Mouse (Mus musculus): ENCODE results near the gene Neurog1.

Neurog1 gene

DNA sequence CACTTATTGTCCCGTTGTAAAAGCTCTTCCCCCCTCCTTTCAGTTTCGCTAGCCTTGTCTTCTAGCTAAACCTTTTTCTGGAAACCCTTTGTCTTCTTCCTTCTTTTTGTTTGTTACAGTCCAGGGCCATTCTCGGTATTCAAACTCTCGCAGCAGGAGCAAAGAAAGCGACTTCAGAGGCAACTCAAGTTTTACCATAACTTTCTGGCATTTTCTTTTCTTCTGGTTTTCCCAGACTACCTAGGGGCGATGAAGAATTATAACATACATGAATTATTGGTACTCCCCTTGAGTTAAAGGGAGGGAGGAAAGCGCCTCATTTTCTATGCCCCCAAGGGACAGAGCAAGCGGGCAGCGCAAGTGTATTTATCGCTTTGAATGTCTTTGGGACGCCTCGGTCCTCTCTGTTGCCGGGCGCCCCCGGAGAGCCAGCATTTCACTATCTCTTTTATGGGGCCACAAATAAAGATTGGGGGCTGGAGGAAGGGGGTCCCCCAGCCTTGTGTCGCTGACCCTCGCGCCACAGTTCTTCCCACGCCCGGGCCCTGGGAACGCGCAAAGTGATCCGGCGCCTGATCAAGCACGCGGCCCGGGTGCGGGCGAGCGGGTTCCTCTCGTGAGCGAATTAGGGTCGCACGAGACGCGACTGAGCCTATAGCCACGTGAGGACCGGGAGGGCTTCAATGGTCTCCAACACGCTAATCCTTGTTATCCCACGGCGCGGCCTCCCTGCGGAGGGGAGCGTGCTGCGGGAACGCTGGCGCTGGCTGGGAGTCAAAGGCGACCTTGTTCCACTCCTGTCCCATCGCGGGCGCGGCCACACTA, 6.4 kb upstream of the Neurog1 start:
- no peak for DNase-seq (ENCODE audit: low read depth, low spot score)

DNA sequence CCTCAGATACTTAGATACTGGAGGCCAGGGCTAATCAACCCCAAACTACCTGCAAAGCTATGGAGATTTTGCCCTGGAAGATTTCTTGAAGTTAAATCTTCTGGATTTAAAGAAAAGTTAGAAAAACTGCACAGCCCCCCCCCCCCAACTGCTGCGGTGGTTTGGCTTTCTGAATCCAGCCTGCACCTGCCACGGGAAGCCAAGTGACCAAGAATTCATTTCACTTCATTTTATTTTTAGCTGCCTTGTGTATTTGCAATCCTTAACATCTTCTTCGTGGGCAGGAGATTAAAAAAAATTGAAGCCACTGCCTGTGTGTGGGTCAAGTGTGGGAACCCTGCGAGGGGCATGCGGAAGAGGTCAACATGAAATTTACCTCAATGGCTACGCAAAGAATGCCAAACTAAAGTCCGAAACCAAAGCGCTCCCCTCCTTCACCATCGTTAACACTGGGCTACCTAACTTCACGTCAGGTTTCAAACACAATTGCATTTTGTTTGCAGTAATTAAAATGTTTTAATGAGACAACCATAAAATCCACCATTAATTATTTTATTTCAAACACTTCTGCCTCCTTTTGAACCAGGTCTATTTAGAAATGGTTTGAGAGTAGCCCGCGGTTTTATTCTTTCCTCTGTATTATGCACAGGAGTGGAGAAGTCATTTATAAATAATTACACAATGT, 5.6 kb upstream of the Neurog1 start:
- DNase-seq (ENCODE audit: low read depth, low spot score) = no peak

DNA sequence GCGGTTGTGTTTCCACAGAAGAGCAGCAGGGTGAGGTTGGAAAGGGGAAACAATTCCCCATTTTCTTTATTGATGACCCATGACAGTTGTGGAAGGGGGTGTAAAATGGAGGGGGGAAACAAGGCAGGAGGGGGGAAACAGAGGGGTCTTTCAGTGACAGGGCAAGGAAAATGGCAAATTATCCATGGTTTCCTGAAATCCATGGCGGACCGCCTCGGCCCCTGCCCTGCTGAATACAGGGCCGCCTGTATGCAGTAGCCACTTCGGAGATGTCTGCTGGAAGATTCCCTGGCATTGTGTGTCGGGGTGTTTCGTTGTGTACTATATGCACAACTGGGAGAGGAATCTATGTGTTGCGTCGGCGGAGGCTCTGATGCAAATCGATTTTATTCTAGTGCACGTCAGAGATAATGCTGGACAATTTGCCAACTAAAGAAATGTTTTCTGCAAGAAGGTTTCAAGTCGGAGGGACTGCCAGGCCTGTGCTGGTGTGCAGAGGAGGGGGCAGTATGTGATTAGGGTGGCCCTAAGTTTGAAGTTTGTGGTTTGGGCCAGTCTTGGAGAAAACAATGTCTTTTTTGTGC, 4.8 kb upstream of the Neurog1 start:
- no peak for DNase-seq (ENCODE audit: low read depth, low spot score)

DNA sequence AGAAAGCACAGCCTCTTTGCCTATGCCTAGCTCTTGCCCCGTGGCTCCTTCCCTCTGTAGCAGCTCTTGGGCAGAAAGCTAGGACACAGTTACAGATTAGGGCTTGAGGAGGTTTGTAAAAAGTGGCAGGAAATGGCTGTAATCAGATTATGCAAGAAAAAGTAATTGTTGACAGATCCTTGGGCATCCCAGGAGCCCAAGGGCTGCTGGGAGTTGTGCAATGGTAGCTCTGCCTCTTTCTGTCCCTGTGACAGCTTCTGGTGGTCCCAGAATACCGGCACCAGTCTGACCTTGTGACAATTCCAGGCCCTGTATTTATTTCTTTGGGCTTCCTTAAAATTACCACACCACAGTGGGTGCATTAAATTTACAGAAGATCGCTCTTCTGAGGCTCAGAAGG, 1.4 kb upstream of the Neurog1 start:
- DNase-seq (ENCODE audit: low read depth, low spot score) = no peak

DNA sequence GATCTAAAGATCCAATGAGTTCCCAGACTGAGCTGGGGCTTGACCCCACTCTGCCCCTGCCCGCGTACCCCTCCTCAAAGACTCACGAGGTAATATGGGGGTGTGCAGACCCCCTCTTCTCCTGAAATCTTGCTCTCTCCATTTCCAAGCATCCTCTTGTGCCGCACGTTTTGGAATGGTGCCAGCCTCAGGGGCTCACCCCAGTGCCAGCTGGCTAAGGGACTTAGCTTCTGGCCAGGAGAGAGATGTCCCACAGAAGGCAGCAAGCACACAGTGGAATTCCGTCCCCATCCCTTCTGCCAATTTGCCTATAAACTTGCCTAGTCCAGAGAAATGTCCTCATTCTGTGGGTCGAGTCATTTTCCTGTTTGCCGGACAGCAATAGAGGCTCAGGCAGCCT, 820 bp upstream of the Neurog1 start:
- DNase-seq (ENCODE audit: low read depth, low spot score) = no peak

DNA sequence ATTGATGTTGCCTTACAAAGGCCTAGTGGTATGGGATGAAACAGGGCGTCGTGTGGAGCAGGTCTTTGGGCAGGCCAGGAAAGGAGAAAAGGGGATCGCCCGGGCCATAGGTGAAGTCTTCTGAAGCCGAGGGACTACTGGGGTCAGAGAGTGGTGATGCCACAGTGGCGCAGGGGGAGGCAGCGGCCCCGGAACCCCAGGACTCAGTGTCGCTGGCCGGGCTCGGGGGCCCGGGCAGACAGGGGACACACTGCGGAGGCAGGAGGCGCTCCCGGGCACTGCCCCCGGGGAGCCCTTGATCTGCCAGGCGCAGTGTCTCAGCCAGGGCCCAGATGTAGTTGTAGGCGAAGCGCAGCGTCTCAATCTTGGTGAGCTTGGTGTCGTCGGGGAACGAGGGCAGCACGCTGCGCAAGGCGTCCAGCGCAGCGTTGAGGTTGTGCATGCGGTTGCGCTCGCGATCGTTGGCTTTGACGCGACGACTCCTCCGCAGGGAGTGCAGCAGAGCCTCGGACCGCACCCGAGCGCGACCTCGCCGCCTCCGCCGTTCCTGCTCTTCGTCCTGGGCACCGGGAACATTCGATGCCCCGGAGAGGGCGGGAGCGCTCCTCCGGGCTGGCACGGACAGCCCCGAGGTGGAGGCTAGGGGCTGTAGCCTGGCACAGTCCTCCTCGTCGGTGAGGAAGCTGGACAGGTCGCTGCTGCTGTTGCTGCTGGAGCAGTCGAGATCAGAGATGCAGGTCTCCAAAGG, 613 bp downstream of the Neurog1 start:
- no peak for DNase-seq (ENCODE audit: low read depth, low spot score)

DNA sequence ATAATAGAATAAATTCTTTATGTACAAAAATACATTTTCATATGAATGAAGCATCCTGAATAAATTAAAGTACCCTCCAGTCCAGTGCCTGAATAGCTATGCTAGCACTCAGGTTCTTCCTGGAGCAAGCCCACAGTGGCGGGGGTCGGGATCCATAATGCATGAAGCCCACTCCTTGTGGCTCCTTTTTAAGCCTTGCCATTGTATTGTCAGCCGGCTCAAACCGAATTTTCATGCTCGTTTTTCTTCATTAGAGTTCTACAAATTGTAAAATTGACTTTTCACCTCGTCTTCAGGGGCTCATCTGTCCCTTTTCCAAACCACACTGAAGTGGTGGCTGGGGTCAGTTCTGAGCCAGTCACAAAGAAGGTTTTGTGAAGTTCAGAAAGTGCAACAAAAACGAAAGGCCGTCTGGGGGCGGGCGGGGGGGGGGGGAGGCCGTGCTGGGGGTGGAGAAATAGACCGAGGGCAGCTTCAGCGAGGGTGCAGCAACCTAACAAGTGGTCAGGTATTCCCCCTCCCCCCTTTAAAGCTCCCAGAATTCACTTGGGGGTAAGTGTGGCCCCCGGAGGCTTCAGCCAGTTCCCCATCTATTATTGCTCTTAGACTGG, 1.3 kb downstream of the Neurog1 start:
- DNase-seq (ENCODE audit: low read depth, low spot score) = no peak

DNA sequence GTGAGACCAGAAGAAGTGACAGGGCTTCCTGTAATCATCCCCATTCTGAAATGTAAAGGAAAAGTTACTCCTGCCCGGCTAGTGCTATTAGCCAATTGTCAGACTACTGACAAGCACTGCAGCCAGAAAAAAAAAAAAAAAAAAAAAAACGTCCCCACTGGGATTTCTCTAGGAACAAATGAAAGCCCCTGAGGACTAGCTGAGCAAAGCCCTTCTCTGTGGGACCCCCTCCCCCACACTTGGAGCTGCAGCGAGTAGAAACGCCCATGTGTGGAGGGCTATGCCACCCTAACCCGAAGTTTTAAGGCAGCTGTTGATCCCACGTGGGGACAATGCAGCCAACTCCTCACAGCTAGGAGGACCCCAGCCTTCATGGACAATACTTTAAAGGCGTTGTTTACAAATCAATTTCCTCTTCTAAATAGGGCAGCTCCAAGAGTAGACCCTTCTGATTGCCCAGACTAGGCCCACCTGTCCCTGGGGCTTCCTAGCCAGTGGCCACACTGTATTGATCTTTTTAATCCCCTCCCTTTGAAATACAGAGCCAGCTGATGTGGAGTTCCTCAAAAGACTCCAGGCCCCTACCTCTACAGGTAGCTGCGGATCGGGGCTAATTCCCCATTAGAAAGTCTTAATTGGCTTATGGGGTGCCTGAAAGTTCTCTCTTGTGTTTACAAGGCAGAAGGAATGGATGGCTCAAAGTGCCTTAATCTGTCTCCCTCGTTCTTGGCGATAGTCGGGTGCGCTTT, 2.2 kb downstream of the Neurog1 start:
- DNase-seq (ENCODE audit: low read depth, low spot score) = no peak

DNA sequence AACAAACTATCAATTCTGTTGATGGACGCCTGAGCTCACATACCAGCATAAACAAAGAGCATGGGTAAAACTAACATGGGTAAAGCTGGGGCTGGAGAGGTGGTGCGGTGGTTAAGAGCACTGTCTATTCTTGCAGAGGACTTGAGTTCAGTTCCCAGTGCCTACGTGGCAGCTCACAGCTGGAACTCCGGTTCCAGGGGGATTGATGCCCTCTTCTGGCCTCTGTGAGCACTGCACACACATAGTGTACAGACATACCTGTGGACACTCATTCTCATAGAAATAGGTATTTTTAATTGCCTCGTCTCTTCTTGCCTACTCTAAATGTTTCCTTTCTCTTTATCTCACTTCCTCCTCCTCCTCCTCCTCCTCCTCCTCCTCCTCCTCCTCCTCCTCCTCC, 8.9 kb downstream of the Neurog1 start:
- no peak for DNase-seq (ENCODE audit: low read depth, low spot score)

DNA sequence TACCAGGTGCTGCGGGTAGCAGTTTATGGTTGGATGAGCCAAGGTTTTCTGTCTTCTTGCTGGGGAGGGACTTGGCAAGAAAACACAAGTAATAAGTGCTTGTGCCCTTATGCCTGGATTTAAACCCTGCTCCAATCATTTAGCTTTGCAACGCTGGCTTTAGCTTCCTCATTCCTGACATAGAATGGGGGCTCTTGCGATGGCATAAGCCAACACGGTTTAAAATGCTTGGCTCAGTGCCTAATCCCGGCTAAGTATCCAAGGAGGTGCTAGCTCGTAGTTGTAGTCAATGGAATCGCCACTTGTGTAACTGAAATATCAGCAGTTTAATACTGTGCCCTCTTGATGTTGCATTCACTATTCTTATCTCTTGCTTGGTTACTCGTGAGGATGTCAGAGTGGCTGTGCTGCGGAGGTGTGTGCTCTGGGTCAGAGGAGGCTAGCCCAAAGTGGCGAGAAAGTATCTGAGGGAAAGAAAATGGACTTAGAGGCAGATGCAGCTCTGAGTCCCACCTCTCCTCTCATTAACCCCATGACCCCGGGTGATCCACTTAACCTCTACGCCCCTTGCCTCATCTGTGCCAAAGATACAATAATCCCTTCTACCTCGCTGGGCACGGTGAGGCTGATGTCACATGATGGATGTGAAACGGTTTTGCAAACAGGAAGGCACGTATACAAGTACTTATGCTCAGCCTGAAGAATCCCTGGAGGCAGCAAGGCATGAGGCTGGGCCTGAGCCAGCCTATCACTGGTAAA, 11.8 kb downstream of the Neurog1 start:
- no peak for DNase-seq (ENCODE audit: low read depth, low spot score)

DNA sequence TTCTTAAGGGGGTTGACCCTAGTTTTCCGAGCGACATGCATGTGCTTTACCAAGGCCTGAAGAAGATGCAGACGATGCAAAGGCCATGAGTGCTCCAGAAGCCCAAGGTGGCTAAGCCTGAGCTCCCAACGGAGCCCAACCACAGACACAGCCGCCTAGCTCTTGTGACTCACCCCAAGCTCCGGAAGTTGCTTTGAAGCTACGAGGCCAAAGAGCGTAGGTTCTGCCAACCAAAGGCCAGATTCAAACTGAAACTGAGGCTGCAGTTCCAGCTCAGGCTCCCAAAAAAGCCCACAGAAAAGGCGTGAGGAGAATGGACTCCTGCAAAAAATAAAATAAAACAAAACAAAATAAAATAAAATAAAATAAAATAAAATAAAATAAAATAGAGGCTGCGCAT, 14.1 kb downstream of the Neurog1 start:
- no peak for DNase-seq (ENCODE audit: low read depth, low spot score)

DNA sequence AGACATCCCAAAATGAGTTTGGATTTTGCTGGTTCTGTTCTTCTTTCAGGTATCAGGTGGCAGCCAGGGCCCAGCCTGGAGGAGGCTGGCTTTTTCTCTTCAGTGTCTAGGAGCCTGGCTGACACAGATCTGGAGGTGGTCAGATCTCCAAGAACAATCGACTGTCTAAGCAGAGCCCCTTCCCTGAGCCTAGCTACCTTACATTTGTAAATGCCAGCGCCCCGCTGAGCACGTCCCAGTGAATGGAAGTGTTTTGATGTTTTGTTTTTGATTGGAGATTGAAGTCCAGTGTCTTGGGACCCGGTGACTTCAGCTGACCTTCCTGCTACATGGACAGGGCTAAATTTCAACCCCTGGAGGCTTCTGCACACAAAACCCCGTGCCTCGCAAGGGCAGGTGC, 15.8 kb downstream of the Neurog1 start:
- no peak for DNase-seq (ENCODE audit: low read depth, low spot score)

DNA sequence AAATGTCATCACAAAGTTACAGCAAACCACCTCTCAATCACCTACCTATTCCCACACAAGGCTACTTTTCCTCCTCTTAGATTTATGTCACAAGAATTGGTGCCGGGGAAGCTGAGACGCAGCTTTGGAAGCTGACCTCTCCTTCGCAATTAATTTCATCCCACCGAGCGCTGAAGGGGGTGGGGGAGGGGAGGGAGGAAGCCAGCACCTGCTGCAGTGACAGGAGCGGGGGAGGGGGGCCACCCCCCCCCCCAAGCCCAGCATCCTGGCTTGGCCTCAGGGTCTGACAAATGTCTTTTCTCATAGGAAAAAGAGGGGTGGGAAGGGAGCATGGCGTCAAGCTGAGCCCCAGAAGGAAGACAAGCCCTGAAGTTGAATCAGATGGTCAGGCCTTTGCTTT, 23.2 kb downstream of the Neurog1 start:
- DNase-seq (ENCODE audit: low read depth, low spot score) = no peak

DNA sequence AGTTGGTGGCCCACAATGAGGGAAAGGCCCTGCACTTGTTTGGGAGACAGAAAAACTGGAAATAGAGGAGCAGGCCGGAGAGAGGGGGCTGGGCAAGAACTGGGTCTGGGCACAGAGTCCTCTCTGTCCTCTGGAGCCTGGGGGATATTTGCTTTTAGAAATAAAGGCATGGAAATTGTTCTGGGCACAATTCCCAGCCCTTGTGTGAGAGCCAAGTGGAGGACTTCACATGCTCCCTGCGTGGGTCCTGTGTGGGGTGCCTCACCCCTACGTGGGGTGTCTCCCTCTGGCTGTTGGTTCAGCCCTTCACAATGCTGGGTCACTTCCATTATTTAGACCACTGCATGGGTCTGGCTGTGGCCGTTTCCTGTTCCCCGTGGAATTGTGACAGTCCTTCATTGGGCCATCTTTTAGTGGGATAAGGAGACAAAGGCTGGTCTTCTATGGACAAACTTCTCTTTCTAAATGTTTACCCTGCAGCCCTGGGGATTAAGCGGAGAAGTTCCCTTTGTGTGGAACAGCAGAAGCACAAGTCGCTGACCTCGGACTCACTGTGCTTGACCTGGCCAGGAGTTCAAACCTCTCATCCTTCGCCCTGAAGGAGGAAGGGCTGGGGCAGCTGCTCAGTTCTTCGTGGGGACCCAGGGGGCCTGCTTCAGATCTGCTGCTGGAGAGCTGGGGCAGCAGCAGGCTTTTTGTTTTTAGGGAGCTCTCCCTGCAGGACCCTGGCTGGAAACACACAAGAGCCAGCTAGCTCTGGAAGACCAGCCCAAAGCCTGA, 25.6 kb downstream of the Neurog1 start:
- no peak for DNase-seq (ENCODE audit: low read depth, low spot score)

DNA sequence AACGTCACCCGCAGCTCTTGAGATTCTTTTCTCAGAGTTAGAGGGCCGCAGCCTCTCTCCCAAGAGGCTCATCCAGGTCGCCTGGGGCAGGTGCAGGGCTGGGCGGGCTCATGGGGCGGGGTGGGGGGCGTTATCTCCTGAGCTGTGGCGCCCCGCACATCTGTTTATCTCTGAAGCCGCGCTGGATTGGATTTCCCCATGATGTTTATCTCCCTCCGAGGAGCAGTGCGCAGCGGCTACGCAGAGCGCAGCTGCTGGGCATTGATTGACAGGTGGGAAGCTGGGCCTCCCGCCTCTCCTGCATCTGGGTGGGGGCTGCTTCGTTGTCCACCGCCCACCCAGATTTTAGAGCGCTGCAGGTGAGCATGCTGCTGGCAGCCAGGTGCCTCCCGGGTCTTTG, 28.3 kb downstream of the Neurog1 start:
- no peak for DNase-seq (ENCODE audit: low read depth, low spot score)

DNA sequence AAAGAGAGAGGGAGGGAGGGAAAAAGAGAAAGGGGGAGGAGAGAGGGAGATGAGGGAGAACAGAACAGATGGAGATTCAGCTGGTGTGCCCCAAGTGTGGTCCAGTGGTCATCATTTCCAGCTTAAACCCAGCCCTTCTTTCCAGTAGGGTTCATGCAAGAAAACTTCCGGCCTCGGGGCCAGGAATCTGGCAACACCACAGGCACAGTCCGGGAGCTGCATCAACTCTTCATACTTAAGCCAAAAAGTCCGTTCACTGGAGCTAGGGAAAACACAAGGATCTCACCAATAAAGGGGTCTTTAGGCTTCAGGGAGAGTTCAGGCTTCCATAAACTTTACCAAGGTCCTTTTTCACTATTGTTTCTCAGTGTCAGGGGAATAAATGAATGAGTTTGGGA, 29.1 kb downstream of the Neurog1 start:
- DNase-seq (ENCODE audit: low read depth, low spot score) = no peak

DNA sequence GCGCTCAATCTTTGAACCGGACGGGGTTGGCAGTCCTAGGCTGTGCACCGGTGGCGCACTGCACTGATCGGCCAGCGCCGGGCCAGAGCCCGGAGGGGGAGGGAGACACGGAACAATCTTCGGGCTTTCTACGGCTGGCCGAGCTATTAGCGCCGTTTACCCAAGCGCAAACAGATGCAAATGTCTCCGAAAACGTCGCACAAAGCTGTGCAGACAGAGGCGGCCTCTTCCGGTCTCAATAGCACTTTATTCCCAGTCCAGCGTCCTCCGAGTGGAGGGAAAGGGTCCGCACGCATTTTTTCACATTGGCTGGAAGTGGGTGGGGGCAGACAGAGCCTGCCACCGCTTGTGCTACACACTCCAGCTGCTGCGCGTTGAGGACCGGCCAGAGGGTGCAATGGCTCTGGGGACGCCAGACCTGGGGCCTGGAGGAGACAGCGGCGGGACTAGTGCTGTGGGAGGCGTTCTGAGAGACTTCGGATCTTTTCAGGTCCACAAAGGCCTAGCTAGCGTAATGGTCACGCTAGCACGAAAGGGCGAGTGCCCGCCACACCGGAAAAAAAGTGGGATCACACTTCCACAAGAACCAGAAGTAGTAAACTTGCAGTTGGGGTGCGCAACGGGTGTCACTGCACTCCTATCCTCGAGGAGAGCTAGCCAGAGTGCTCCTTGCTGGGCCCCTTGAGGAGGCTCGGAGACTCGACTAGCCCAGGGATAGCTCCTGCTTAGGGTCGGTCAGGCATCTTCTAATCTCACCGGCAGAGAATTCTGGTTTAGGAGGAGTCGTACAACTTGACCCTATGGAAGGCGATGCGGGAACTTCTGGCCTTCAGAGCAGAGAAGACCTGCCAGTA, 29.7 kb downstream of the Neurog1 start:
- DNase-seq (ENCODE audit: low read depth, low spot score) = no peak

DNA sequence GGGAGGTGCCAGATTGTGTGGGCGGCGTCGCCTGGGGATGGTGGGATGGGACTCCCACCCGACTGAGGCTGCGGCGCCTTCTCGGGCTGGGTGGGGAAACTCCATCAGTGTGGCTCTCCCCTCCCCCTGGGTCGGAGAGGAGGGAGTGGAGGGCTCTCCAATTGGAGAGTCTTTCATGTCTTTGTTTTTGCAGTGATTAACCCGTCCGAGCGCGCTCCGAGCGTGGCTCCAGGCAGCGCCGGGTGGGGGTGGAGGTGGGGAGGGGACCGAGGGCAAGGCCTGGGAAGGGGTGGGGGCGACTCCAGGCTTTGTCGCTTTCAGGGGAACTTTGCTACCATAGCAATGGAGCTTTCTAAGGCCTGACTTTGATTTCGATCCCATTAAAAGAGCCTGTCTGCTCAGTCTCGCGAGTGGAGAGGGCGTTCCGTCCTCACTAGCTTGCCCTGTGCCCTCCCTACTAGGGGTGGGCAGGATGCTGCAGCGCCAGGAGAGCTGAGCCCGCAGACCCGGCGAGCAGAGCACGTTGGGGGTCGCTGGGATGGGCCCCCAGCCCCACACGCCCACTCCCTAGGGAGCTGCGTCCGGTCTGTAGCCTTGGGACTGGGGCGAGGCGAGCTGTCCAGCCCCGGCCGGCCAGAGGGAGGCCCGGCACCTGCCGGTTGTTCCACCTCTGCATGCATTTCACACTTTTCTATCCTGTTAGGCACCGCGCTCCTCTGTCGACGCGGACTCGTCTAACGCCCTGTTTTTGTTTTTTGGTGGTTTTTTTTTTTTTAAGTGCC, 30.6 kb downstream of the Neurog1 start:
- DNase-seq (ENCODE audit: low read depth, low spot score) = no peak
